Mouse (Mus musculus) cerebellum, adult (tissue): ENCODE data around the gene Rtn4.
A peak's percentile ranks its signal among the peaks of the same experiment; 100 is the strongest.
"Not testable (repeated sequence)": the region's sequence is repeated elsewhere in the genome, so short reads cannot be mapped to it uniquely, and the experiment has no call there.

Source experiments
- ATAC-seq: cut with Nextera tagmentation; 2 replicates; pipeline ENCODE4 v1.9.2; 2017; ENCODE audit warnings: mild to moderate bottlenecking, moderate library complexity, mixed read lengths; ENCODE audit not compliant: insufficient number of reproducible peaks, low FRiP score, low TSS enrichment

Rtn4 gene

GRCm38 (mm10) chr11:29756007-29756406 is 63.3 kb downstream of the Rtn4 start:
- not testable (repeated sequence) for ATAC-seq

DNA sequence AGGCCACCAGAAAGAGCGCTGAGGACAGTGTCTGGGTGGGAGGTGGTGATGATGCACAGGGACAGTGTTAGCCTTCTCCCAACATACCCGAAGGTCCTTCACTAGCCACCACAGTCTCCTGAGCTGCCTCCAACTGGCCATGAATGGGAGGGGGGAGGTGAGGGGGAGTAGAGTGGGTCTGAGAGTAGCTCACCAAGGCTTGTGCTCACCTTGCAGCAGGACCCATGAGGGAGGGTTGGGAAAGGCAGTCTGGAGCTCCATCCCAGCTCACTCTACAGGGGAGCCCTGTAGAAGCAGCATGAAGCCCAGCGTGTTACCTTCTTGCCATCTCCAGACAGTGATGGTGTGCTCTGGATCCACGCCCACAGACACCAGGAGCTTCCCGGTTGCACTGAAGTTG is 65.9 kb downstream of the Rtn4 start:
- ATAC-seq, result no peak

DNA sequence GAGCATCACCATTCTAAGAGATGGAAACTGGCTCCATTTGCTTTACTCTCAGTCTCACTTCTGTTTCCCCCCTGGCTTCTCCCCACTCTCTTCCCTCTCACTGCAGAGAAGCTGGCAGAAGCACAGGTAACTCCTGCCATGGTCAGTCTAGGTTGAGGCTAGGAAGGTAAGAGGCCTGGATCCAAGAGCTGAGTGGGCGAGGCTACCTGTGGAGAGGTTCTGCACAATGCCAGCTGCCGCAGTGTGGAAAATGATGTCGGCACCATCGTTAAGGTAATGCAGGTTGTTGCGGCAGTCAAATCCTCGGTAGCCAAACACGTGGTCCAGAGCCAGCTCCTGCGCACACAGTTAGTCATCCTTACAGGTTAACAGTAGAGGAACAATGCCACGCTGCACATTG is 68.6 kb downstream of the Rtn4 start:
- peak; percentile 54; the same call in 1 of the 2 replicates for ATAC-seq

DNA sequence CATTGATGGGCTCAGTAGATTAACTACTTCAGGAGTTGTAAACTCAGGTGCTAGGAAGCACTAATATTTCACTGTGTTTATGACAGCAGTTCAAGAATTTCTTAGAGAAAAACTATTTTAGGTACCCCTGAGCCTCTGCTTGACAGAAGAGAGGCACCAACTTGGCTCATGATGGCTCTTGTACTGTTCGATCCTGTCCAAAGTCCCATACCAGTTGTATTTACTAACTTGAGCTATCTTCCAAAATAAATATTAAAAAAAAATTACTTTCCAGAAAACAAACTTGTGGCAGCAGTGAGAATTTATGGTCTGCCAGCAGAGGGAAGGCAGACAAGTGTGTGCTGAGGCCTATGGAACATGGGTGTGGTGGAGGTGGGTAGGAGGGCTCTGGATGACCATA is 70.0 kb downstream of the Rtn4 start:
- ATAC-seq, result no peak

GRCm38 (mm10) chr11:29765063-29765462 is 72.3 kb downstream of the Rtn4 start:
- ATAC-seq, result peak; percentile 41; the same call in 1 of the 2 replicates

- no peak for ATAC-seq
Measured at GRCm38 (mm10) chr11:29766313-29766982, 73.7 kb downstream of the Rtn4 start.

DNA sequence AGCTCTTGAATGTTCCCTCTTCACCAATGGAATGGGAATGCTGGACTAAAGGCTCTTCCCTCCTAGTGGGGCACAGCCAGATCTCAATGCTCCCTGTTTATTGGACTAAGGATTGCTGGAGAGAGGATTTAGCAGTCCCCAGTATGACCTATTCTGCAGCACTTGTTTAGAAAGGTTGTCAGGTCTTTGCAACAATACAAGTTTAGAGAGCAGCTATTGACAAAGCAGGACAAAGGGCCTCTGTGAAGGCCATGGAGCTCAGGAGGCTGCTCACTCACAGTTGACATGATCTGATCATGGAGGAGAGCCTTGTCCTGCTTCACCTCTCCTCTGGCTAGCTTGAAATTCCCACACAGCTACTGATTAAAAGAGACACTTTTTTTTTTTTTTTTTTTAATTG is 75.8 kb downstream of the Rtn4 start:
- no peak for ATAC-seq

DNA sequence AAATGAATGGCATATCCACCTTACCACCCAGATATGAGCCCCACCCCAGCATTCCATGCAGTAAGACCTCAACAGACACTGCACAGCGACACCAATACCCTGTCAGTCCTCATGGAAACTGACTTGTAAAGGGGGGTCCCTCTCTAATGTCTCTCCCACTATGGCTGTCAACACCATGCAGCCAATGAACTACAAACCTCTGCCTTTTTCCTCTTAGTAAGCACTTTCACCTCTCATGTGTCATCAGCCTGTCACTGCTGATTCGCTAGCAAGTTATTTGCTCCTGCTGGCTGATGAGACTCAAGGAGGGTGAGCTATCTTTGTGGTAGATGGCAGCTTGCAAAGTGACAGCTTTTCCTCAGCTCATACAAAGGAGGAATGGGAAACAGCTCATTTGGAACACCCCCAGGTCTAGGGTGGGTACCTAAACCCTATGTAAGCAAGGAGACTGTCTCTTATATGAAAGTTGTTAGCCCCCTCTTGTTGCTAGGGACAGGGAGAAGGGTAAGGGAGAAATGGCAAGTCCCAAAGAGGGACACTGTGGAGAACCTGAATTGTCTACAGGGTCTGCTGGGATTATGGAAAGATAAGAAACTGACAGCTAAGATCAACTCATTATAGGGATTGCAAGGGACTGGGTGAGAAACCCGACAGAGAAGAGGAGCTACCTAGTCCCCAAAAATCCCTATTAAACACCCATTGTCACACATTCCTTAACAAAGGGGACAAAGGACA is 78.1 kb downstream of the Rtn4 start:
- no peak for ATAC-seq

DNA sequence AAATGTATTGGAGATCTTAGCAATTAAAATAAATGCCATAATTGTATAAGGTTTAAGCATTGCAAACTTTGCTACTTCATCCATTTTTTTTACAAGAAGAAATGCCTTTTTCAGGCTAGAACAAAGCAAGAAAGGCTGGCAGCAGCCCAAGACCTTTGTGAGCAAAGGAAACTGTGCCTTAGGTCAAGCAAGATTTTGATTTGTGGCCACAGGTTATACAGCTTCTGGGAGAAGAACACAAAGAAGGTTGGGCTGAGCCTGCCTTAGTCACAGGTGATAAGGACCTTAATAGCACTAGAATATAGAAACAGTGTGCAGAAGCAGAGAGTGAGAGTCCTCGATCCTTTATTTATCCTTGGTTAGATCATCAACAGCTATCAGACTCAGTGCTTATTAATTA is 79.5 kb downstream of the Rtn4 start:
- no peak for ATAC-seq

DNA sequence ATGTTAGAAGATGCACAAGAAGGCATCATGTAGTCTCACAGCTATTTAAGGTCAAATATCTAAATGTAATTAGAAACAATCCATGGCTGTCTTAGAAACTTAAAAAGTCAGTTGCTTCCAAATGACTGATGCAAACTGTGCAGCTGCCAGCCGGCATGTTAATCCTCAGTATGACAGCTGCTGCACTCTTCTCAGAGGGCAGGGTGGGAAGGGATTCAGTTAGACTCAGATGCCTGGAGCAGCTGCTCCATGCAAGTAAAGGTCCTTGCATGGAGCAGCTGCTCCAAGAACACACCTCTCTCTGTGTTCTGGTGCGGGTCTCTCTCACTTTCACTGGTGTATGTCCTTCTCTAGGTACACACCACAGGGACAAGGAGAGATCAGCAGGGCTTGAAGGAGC is 81.5 kb downstream of the Rtn4 start:
- no peak for ATAC-seq

- ATAC-seq, result no peak
Measured at GRCm38 (mm10) chr11:29774760-29775159, 82.0 kb downstream of the Rtn4 start.

DNA sequence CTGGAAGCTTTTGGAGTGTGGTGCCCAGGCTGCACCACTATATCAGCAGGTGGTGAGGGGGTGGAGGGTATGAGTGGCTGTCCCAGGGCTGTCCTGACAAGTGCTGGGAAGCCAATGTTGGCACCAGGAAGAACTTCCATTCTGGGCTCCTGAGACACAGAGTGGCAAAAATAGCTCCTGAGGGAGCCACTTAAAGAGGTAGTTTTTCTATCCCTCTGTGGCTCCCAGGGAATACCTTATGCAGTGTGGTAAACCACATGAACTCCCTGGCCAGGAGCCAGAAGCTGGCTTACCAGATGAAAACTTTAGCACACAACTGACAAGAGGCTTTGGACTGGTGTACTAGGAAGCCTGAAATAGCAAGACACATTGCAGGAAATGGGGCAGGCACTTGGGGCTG is 85.2 kb downstream of the Rtn4 start:
- ATAC-seq, result no peak

GRCm38 (mm10) chr11:29778936-29779335 is 86.2 kb downstream of the Rtn4 start:
- ATAC-seq, result no peak

- ATAC-seq, result no peak
Measured at GRCm38 (mm10) chr11:29779409-29780026, 86.8 kb downstream of the Rtn4 start.

- no peak for ATAC-seq
Measured at GRCm38 (mm10) chr11:29786583-29787219, 94.0 kb downstream of the Rtn4 start.

- no peak for ATAC-seq
Measured at GRCm38 (mm10) chr11:29787473-29787872, 94.7 kb downstream of the Rtn4 start.

DNA sequence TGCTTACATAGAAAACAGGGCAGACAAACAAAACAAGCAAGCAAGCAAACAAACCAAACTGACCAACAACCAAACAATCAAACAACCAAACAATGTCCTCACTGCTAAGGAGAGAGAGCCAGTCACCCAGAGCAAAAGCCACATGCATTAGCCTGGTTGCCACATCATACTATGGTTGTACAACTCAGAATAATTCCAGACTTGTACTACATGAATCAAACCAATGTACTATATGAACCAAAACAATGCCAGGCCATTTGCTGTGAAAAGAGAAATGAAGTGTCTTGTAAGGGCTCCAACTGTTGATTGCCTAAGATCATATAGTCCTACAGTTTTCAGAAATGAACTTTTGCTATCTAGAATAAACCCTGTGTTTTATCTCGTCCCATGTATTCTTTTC is 95.8 kb downstream of the Rtn4 start:
- no peak for ATAC-seq

GRCm38 (mm10) chr11:29788921-29789638 is 96.3 kb downstream of the Rtn4 start:
- peak; percentile 79 for ATAC-seq

GRCm38 (mm10) chr11:29790796-29791195 is 98.0 kb downstream of the Rtn4 start:
- ATAC-seq, result no peak
